Mouse (Mus musculus) bone marrow, adult 2 months (tissue): Measurements from ENCODE around the gene Zfp9.

ENCODE experiments used
- CTCF ChIP-seq: fragments of 200-500 bp; IDR thresholded peaks from 2 replicates; pipeline ENCODE4 v1.5.1; 2011; ENCODE audit warnings: low read length, control low read depth; ENCODE audit not compliant: control insufficient read depth, insufficient read depth
- POLR2A ChIP-seq: fragments of 200-500 bp; IDR thresholded peaks from 2 replicates; pipeline ENCODE4 v1.6.1; 2011; ENCODE audit warnings: low read depth, mild to moderate bottlenecking, control low read depth, low read length, borderline replicate concordance; ENCODE audit not compliant: control insufficient read depth

- TF ChIP-seq POLR2A = no peak
- TF ChIP-seq CTCF = no peak
Measured at GRCm38 (mm10) chr6:118513335-118514012, 34.4 kb upstream of the Zfp9 start.
